Mouse (Mus musculus) cerebellum, postnatal 14 days (tissue): ENCODE measurements at regions not wholly inside any gene's neighbourhood (a gene's known extent, or its start where the extent isn't known, plus 50 kb on each side); places are given as distances from the start of the nearest gene placed in this dataset.
A peak's percentile ranks its signal among the peaks of the same experiment; 100 is the strongest.

ENCODE experiments used
- DNase-seq, 2 experiments: peaks; one replicate each; pipeline ENCODE4 v3.0.0; 2021; ENCODE audit warnings: mixed read lengths in 2 of 2

GRCm38 (mm10) chr5:146684429-146684828 lies 99.4 kb upstream of the Gpr12 start:
- DNase-seq: peak in 1 of 2 experiments; percentile 28

GRCm38 (mm10) chr5:146683554-146683953 lies 98.5 kb upstream of the Gpr12 start:
- DNase-seq: peak in 1 of 2 experiments; percentile 30

- DNase-seq: no peak
Measured at GRCm38 (mm10) chr5:146682893-146683292, 97.9 kb upstream of the Gpr12 start.

GRCm38 (mm10) chr5:146681512-146681911 lies 96.5 kb upstream of the Gpr12 start:
- no peak for DNase-seq

- DNase-seq: no peak
Measured at GRCm38 (mm10) chr5:146679198-146679681, 94.2 kb upstream of the Gpr12 start.

GRCm38 (mm10) chr5:146678775-146679170 lies 93.7 kb upstream of the Gpr12 start:
- DNase-seq: no peak

GRCm38 (mm10) chr5:146678049-146678774 lies 93.2 kb upstream of the Gpr12 start:
- DNase-seq: no peak

GRCm38 (mm10) chr5:146677151-146677515 lies 92.1 kb upstream of the Gpr12 start:
- DNase-seq: peak in 1 of 2 experiments; percentile 46

- DNase-seq: no peak
Measured at GRCm38 (mm10) chr5:146676470-146677150, 91.6 kb upstream of the Gpr12 start.

- no peak for DNase-seq
Measured at GRCm38 (mm10) chr5:146675887-146676277, 90.8 kb upstream of the Gpr12 start.

- DNase-seq: peak; percentile 84 to 87
Measured at GRCm38 (mm10) chr5:146675006-146675886, 90.2 kb upstream of the Gpr12 start.

- DNase-seq: no peak
Measured at GRCm38 (mm10) chr5:146661751-146662150, 76.7 kb upstream of the Gpr12 start.

GRCm38 (mm10) chr5:146657228-146657627 lies 72.2 kb upstream of the Gpr12 start:
- no peak for DNase-seq

- no peak for DNase-seq
Measured at GRCm38 (mm10) chr5:146655394-146655793, 70.4 kb upstream of the Gpr12 start.

- DNase-seq: peak; percentile 38 to 52
Measured at GRCm38 (mm10) chr5:146653686-146654450, 68.8 kb upstream of the Gpr12 start.

GRCm38 (mm10) chr5:146652874-146653273 lies 67.8 kb upstream of the Gpr12 start:
- no peak for DNase-seq

- DNase-seq: no peak
Measured at GRCm38 (mm10) chr5:146648519-146649060, 63.6 kb upstream of the Gpr12 start.

GRCm38 (mm10) chr5:146647628-146648380 lies 62.8 kb upstream of the Gpr12 start:
- no peak for DNase-seq

- DNase-seq: no peak
Measured at GRCm38 (mm10) chr5:146644499-146644898, 59.5 kb upstream of the Gpr12 start.

- peak; percentile 31 to 38 for DNase-seq
Measured at GRCm38 (mm10) chr5:146641931-146642330, 56.9 kb upstream of the Gpr12 start.

GRCm38 (mm10) chr5:146636859-146637258 lies 51.8 kb upstream of the Gpr12 start:
- DNase-seq: no peak
